Mouse (Mus musculus): ENCODE measurements around the gene Tox4. TPM values are rescaled to one million over a fixed set of nuclear protein-coding genes. Genes with fewer than 3 reads are reported as not detected.

Gene Tox4
- 43.6 and 46.2 TPM in 2 replicates for polyA plus RNA-seq (2015; fragmentation: Nextera tagmentation; extraction: Ambion mirVana)

- WGBS, result under 1% methylated on average over 65 of the region's 66 CpGs
Observed at GRCm38 (mm10) chr14:52278932-52279746, at the start of gene Tox4, which contains the start of gene Rab2b. Gene Tox4 (plus strand): TSS chr14:52279146. Gene Rab2b (minus strand): TSS chr14:52279545.

GRCm38 (mm10) chr14:52232249-52232648 lies 46.7 kb upstream of the Tox4 start:
- Histone ChIP-seq H3K9ac (replicated peaks; ENCODE audit: low read length) (no peak overlapping the region), H3K27me3 (ENCODE audit: insufficient read depth, low read length) (no peaks in the 10 kb centered on the region), H3K4me1 (ENCODE audit: insufficient read depth, low read length) (no peaks in the 10 kb centered on the region), H3K4me3 (ENCODE audit: low read length) (no peak overlapping the region), H3K27ac (ENCODE audit: low read length) (no peak overlapping the region), H3K9me3 (ENCODE audit: low read length) (no peaks in the 10 kb centered on the region), H3K4me2 (replicated peaks; ENCODE audit: low read depth, low read length) (no peak overlapping the region), H3K36me3 (ENCODE audit: insufficient read depth, low read length) (peaks cover 76% of the 10 kb centered on the region)
- 93% methylated on average over 6 of the region's 6 CpGs for WGBS
- no peak for ATAC-seq (ENCODE audit: low FRiP score, low TSS enrichment)

More at GRCm38 (mm10) chr14:52278932-52279746, at the start of gene Tox4, which contains the start of gene Rab2b:
- Histone ChIP-seq H3K4me2 (replicated peaks; ENCODE audit: low read depth, low read length) (peak within 1 kb of the TSS; percentile 65), H3K4me3 (ENCODE audit: low read length) (peak within 1 kb of the TSS; percentile 95), H3K36me3 (ENCODE audit: insufficient read depth, low read length) (0 out of 2 replicates have a peak, but pooled peaks cover 5% of the 10 kb centered on the region), H3K27ac (ENCODE audit: low read length) (peak within 1 kb of the TSS; percentile 90), H3K9ac (replicated peaks; ENCODE audit: low read length) (peak within 1 kb of the TSS; percentile 90), H3K9me3 (ENCODE audit: low read length) (no peaks in the 10 kb centered on the region), H3K27me3 (ENCODE audit: insufficient read depth, low read length) (no peaks in the 10 kb centered on the region), H3K4me1 (ENCODE audit: insufficient read depth, low read length) (peaks cover 13% of the 10 kb centered on the region)
- peak; percentile 100 for ATAC-seq (ENCODE audit: low FRiP score, low TSS enrichment)

GRCm38 (mm10) chr14:52235165-52235564 lies 43.8 kb upstream of the Tox4 start:
- Histone ChIP-seq H3K9me3 (ENCODE audit: low read length) (no peaks in the 10 kb centered on the region), H3K27ac (ENCODE audit: low read length) (no peak overlapping the region), H3K4me2 (replicated peaks; ENCODE audit: low read depth, low read length) (no peak overlapping the region), H3K4me3 (ENCODE audit: low read length) (no peak overlapping the region), H3K9ac (replicated peaks; ENCODE audit: low read length) (no peak overlapping the region), H3K4me1 (ENCODE audit: insufficient read depth, low read length) (no peaks in the 10 kb centered on the region), H3K36me3 (ENCODE audit: insufficient read depth, low read length) (peaks cover 62% of the 10 kb centered on the region), H3K27me3 (ENCODE audit: insufficient read depth, low read length) (no peaks in the 10 kb centered on the region)
- ATAC-seq (ENCODE audit: low FRiP score, low TSS enrichment), result no peak
- 90% methylated on average over 7 of the region's 7 CpGs for WGBS

- Histone ChIP-seq H3K36me3 (ENCODE audit: insufficient read depth, low read length) (peaks cover 52% of the 10 kb centered on the region), H3K4me3 (ENCODE audit: low read length) (no peak overlapping the region), H3K9ac (replicated peaks; ENCODE audit: low read length) (no peak overlapping the region), H3K27ac (ENCODE audit: low read length) (no peak overlapping the region), H3K4me1 (ENCODE audit: insufficient read depth, low read length) (no peaks in the 10 kb centered on the region), H3K27me3 (ENCODE audit: insufficient read depth, low read length) (no peaks in the 10 kb centered on the region), H3K4me2 (replicated peaks; ENCODE audit: low read depth, low read length) (no peak overlapping the region), H3K9me3 (ENCODE audit: low read length) (no peaks in the 10 kb centered on the region)
- ATAC-seq (ENCODE audit: low FRiP score, low TSS enrichment), result no peak
- WGBS, result 97% methylated on average over 1 of the region's 1 CpGs
Observed at GRCm38 (mm10) chr14:52236216-52236615, 42.7 kb upstream of the Tox4 start.

GRCm38 (mm10) chr14:52244041-52244689 lies 34.8 kb upstream of the Tox4 start:
- Histone ChIP-seq H3K4me3 (ENCODE audit: low read length) (peak overlapping the region; percentile 64), H3K4me1 (ENCODE audit: insufficient read depth, low read length) (peaks cover 22% of the 10 kb centered on the region), H3K9me3 (ENCODE audit: low read length) (no peaks in the 10 kb centered on the region), H3K27me3 (ENCODE audit: insufficient read depth, low read length) (no peaks in the 10 kb centered on the region), H3K27ac (ENCODE audit: low read length) (peak overlapping the region; percentile 73), H3K9ac (replicated peaks; ENCODE audit: low read length) (peak overlapping the region; percentile 76), H3K36me3 (ENCODE audit: insufficient read depth, low read length) (no peaks in the 10 kb centered on the region), H3K4me2 (replicated peaks; ENCODE audit: low read depth, low read length) (peak overlapping the region; percentile 67)
- under 1% methylated on average over 32 of the region's 32 CpGs for WGBS
- peak; percentile 99 for ATAC-seq (ENCODE audit: low FRiP score, low TSS enrichment)

GRCm38 (mm10) chr14:52244690-52245042 lies 34.3 kb upstream of the Tox4 start:
- peak overlapping the region; percentile 27 for H3K27ac ChIP-seq (ENCODE audit: low read length)
- peaks cover 22% of the 10 kb centered on the region for H3K4me1 ChIP-seq (ENCODE audit: insufficient read depth, low read length)
- no peaks in the 10 kb centered on the region for H3K36me3 ChIP-seq (ENCODE audit: insufficient read depth, low read length)
- peak overlapping the region; percentile 64 for H3K4me3 ChIP-seq (ENCODE audit: low read length)
- H3K9me3 ChIP-seq (ENCODE audit: low read length), result no peaks in the 10 kb centered on the region
- 8% methylated on average over 7 of the region's 7 CpGs for WGBS
- H3K27me3 ChIP-seq (ENCODE audit: insufficient read depth, low read length), result no peaks in the 10 kb centered on the region
- no peak; the same call in 1 of the 2 replicates for ATAC-seq (ENCODE audit: low FRiP score, low TSS enrichment)
- peak overlapping the region; percentile 73 for H3K9ac ChIP-seq (replicated peaks; ENCODE audit: low read length)
- H3K4me2 ChIP-seq (replicated peaks; ENCODE audit: low read depth, low read length), result peak overlapping the region; percentile 67

- no peaks in the 10 kb centered on the region for H3K27me3 ChIP-seq (ENCODE audit: insufficient read depth, low read length)
- H3K9ac ChIP-seq (replicated peaks; ENCODE audit: low read length), result no peak overlapping the region
- peaks cover 22% of the 10 kb centered on the region for H3K4me1 ChIP-seq (ENCODE audit: insufficient read depth, low read length)
- H3K4me3 ChIP-seq (ENCODE audit: low read length), result no peak overlapping the region
- H3K9me3 ChIP-seq (ENCODE audit: low read length), result no peaks in the 10 kb centered on the region
- no peak overlapping the region for H3K4me2 ChIP-seq (replicated peaks; ENCODE audit: low read depth, low read length)
- no peaks in the 10 kb centered on the region for H3K36me3 ChIP-seq (ENCODE audit: insufficient read depth, low read length)
- no peak overlapping the region for H3K27ac ChIP-seq (ENCODE audit: low read length)
- no peak for ATAC-seq (ENCODE audit: low FRiP score, low TSS enrichment)
- 77% methylated on average over 4 of the region's 4 CpGs for WGBS
Observed at GRCm38 (mm10) chr14:52246129-52246528, 32.8 kb upstream of the Tox4 start.

- 6% methylated on average over 18 of the region's 18 CpGs for WGBS
Observed at GRCm38 (mm10) chr14:52256311-52257175, 22.4 kb upstream of the Tox4 start.

GRCm38 (mm10) chr14:52257484-52258213 lies 21.3 kb upstream of the Tox4 start, which contains the start of gene Chd8:
Gene Chd8 (minus strand): TSS chr14:52257780.
- H3K9ac ChIP-seq (replicated peaks; ENCODE audit: low read length), result peak within 1 kb of the TSS; percentile 90
- H3K27me3 ChIP-seq (ENCODE audit: insufficient read depth, low read length), result no peaks in the 10 kb centered on the region
- H3K27ac ChIP-seq (ENCODE audit: low read length), result peak within 1 kb of the TSS; percentile 94
- H3K4me3 ChIP-seq (ENCODE audit: low read length), result peak within 1 kb of the TSS; percentile 81
- peaks cover 17% of the 10 kb centered on the region for H3K4me1 ChIP-seq (ENCODE audit: insufficient read depth, low read length)
- peak within 1 kb of the TSS; percentile 66 for H3K4me2 ChIP-seq (replicated peaks; ENCODE audit: low read depth, low read length)
- peak; percentile 100 for ATAC-seq (ENCODE audit: low FRiP score, low TSS enrichment)
- H3K36me3 ChIP-seq (ENCODE audit: insufficient read depth, low read length), result 0 out of 2 replicates have a peak, but pooled peaks cover 3% of the 10 kb centered on the region
- H3K9me3 ChIP-seq (ENCODE audit: low read length), result no peaks in the 10 kb centered on the region
- under 1% methylated on average over 54 of the region's 54 CpGs for WGBS

More at GRCm38 (mm10) chr14:52256311-52257175, 22.4 kb upstream of the Tox4 start:
- peaks cover 17% of the 10 kb centered on the region for H3K4me1 ChIP-seq (ENCODE audit: insufficient read depth, low read length)
- no peaks in the 10 kb centered on the region for H3K27me3 ChIP-seq (ENCODE audit: insufficient read depth, low read length)
- H3K4me2 ChIP-seq (replicated peaks; ENCODE audit: low read depth, low read length), result peak overlapping the region; percentile 66
- no peak for ATAC-seq (ENCODE audit: low FRiP score, low TSS enrichment)
- peak overlapping the region; percentile 94 for H3K27ac ChIP-seq (ENCODE audit: low read length)
- H3K36me3 ChIP-seq (ENCODE audit: insufficient read depth, low read length), result 0 out of 2 replicates have a peak, but pooled peaks cover 3% of the 10 kb centered on the region
- H3K4me3 ChIP-seq (ENCODE audit: low read length), result peak overlapping the region; percentile 81
- peak overlapping the region; percentile 90 for H3K9ac ChIP-seq (replicated peaks; ENCODE audit: low read length)
- H3K9me3 ChIP-seq (ENCODE audit: low read length), result no peaks in the 10 kb centered on the region
